10 mouse cellular contexts compared by ENCODE assay signal in genomic region chr10:100066374-100066773, GRCm38 (mm10). TPM values are rescaled to one million over a fixed set of nuclear protein-coding genes. Genes with fewer than 3 reads are reported as not detected.
A peak's percentile ranks its signal among the peaks of the same experiment; 100 is the strongest.
DNase-seq lines count a peak whose midpoint lies in the region; ATAC-seq and TF ChIP-seq lines count a peak whose summit lies in the region.
"Had no signal": no experiment of that assay in that cellular context is flagged by ENCODE, and none has a peak within 500 bp of the region (broad histone marks: within the 10 kb centered on the region; RNA-seq: fewer than 3 reads in every experiment).

No protein-coding gene starts in this region.

- in situ Hi-C loops in ES-E14 (cut with MboI; ENCODE audit: low sequenced_read_pairs in 2 of 2, unreplicated experiment in 2 of 2), result no loop called here

- no peak for DNase-seq in heart, adult 8-10 months (ENCODE audit: low spot score)
- peak; percentile 28 for DNase-seq in ES-E14 (ENCODE audit: low read depth, low spot score)
- DNase-seq: right cerebral cortex, postnatal 14 days; thymus, postnatal 36 days had no signal

- no peaks in the 10 kb centered on the region for H3K36me3 ChIP-seq in heart, embryonic 13.5 days
- no peaks in the 10 kb centered on the region for H3K36me3 ChIP-seq in ES-E14 (ENCODE audit: control insufficient read depth, insufficient read depth, low read length, poor library complexity, severe bottlenecking)
- no peaks in the 10 kb centered on the region for H3K36me3 ChIP-seq in forebrain, embryonic 15.5 days
- no peaks in the 10 kb centered on the region for H3K36me3 ChIP-seq in midbrain, embryonic 15.5 days (replicated peaks)
- H3K36me3 ChIP-seq in intestine, postnatal 0 days (ENCODE audit: control insufficient read depth, insufficient read depth), result no peaks in the 10 kb centered on the region; the same call in 1 of the 2 replicates
- H3K36me3 ChIP-seq: embryonic facial prominence, embryonic 13.5 days had no signal

- TF ChIP-seq CTCF in intestine, postnatal 0 days (IDR thresholded peaks at IDR 0.05; ENCODE audit: low read depth), result no peak

- no peak for ATAC-seq in heart, embryonic 13.5 days (ENCODE audit: extremely low read depth, insufficient number of reproducible peaks, low FRiP score, low TSS enrichment)
- peak; percentile 32 for ATAC-seq in forebrain, embryonic 15.5 days (replicated peaks)
- ATAC-seq in midbrain, embryonic 15.5 days (replicated peaks), result 0 out of 2 replicates have a peak, but pooled peaks have one; percentile 52
- no peak for ATAC-seq in intestine, postnatal 0 days
- no peak for ATAC-seq in monocyte, adult 5-6 weeks (replicated peaks; ENCODE audit: insufficient number of reproducible peaks, low FRiP score, low TSS enrichment, poor library complexity, severe bottlenecking)

- H3K27ac ChIP-seq in heart, embryonic 13.5 days (replicated peaks), result 0 out of 2 replicates have a peak overlapping the region, but pooled peaks have one; percentile 24
- H3K27ac ChIP-seq in ES-E14 (ENCODE audit: insufficient read depth, low read depth, low read length, poor library complexity, severe bottlenecking), result peak overlapping the region; percentile 40; the same call in 1 of the 2 replicates
- no peak overlapping the region for H3K27ac ChIP-seq in forebrain, embryonic 15.5 days (replicated peaks)
- no peak overlapping the region for H3K27ac ChIP-seq in midbrain, embryonic 15.5 days
- no peak overlapping the region for H3K27ac ChIP-seq in intestine, postnatal 0 days (ENCODE audit: low read depth, low read length)
- H3K27ac ChIP-seq: embryonic facial prominence, embryonic 13.5 days had no signal

- H3K9ac ChIP-seq in heart, embryonic 13.5 days, result no peak overlapping the region
- no peak overlapping the region for H3K9ac ChIP-seq in ES-E14 (ENCODE audit: insufficient read depth, low read depth, low read length, poor library complexity, severe bottlenecking)
- H3K9ac ChIP-seq in forebrain, embryonic 15.5 days (replicated peaks), result no peak overlapping the region
- no peak overlapping the region for H3K9ac ChIP-seq in midbrain, embryonic 15.5 days
- H3K9ac ChIP-seq in intestine, postnatal 0 days (ENCODE audit: low read depth, low read length), result no peak overlapping the region
- H3K9ac ChIP-seq: embryonic facial prominence, embryonic 13.5 days had no signal

- H3K27me3 ChIP-seq in heart, embryonic 13.5 days (replicated peaks), result no peaks in the 10 kb centered on the region
- no peaks in the 10 kb centered on the region for H3K27me3 ChIP-seq in forebrain, embryonic 15.5 days
- H3K27me3 ChIP-seq in midbrain, embryonic 15.5 days (replicated peaks), result no peaks in the 10 kb centered on the region
- H3K27me3 ChIP-seq in intestine, postnatal 0 days (replicated peaks; ENCODE audit: control insufficient read depth, insufficient read depth, low read length), result no peaks in the 10 kb centered on the region
- H3K27me3 ChIP-seq: embryonic facial prominence, embryonic 13.5 days had no signal

- 76% methylated on average over 7 of the region's 7 CpGs for WGBS in heart, embryonic 13.5 days
- 16% methylated on average over 7 of the region's 7 CpGs for WGBS in forebrain, embryonic 15.5 days
- WGBS in midbrain, embryonic 15.5 days, result 18% methylated on average over 7 of the region's 7 CpGs
- WGBS in intestine, postnatal 0 days, result 80% methylated on average over 7 of the region's 7 CpGs

- no peaks in the 10 kb centered on the region for H3K9me3 ChIP-seq in heart, embryonic 13.5 days
- no peaks in the 10 kb centered on the region for H3K9me3 ChIP-seq in ES-E14 (ENCODE audit: control insufficient read depth, insufficient read depth, low read depth, low read length)
- H3K9me3 ChIP-seq in forebrain, embryonic 15.5 days, result no peaks in the 10 kb centered on the region
- H3K9me3 ChIP-seq in midbrain, embryonic 15.5 days, result no peaks in the 10 kb centered on the region
- H3K9me3 ChIP-seq in intestine, postnatal 0 days (ENCODE audit: control insufficient read depth), result no peaks in the 10 kb centered on the region
- H3K9me3 ChIP-seq: embryonic facial prominence, embryonic 13.5 days had no signal

- no peak overlapping the region for H3K4me3 ChIP-seq in heart, embryonic 13.5 days
- peak overlapping the region in 1 of 2 experiments; percentile 8; a peak in 1 of 4 replicates for H3K4me3 ChIP-seq in ES-E14 (ENCODE audit: insufficient read depth in 1 of 2, low read depth in 1 of 2, low read length in 2 of 2, poor library complexity in 1 of 2, severe bottlenecking in 1 of 2)
- H3K4me3 ChIP-seq in forebrain, embryonic 15.5 days, result no peak overlapping the region
- H3K4me3 ChIP-seq in midbrain, embryonic 15.5 days, result no peak overlapping the region
- H3K4me3 ChIP-seq in intestine, postnatal 0 days (ENCODE audit: low read depth, low read length), result no peak overlapping the region
- H3K4me3 ChIP-seq: embryonic facial prominence, embryonic 13.5 days had no signal

- H3K4me1 ChIP-seq in heart, embryonic 13.5 days, result no peaks in the 10 kb centered on the region
- H3K4me1 ChIP-seq in ES-E14 (ENCODE audit: control insufficient read depth in 2 of 2, insufficient read depth in 2 of 2, low read length in 2 of 2, poor library complexity in 1 of 2), result peaks cover 5 to 6% of the 10 kb centered on the region in 2 experiments; a peak in 3 of 4 replicates
- peaks cover 10% of the 10 kb centered on the region for H3K4me1 ChIP-seq in forebrain, embryonic 15.5 days
- peaks cover 5% of the 10 kb centered on the region; the same call in 1 of the 2 replicates for H3K4me1 ChIP-seq in midbrain, embryonic 15.5 days
- H3K4me1 ChIP-seq in intestine, postnatal 0 days (replicated peaks; ENCODE audit: control insufficient read depth, insufficient read depth, low read length), result no peaks in the 10 kb centered on the region

- H3K4me2 ChIP-seq in heart, embryonic 13.5 days, result no peak overlapping the region
- H3K4me2 ChIP-seq in forebrain, embryonic 15.5 days (replicated peaks), result no peak overlapping the region
- no peak overlapping the region; the same call in 1 of the 2 replicates for H3K4me2 ChIP-seq in midbrain, embryonic 15.5 days
- H3K4me2 ChIP-seq in intestine, postnatal 0 days (replicated peaks; ENCODE audit: low read depth), result no peak overlapping the region
- H3K4me2 ChIP-seq: embryonic facial prominence, embryonic 13.5 days had no signal

TF ChIP-seq in ES-E14, 5 proteins besides CTCF, POLR2A, EP300 and RAD21:
- TF ChIP-seq CHD2 (IDR thresholded peaks at IDR 0.05; ENCODE audit: low read depth, low read length) (no peak), ZC3H11A (IDR thresholded peaks at IDR 0.05; ENCODE audit: borderline replicate concordance, low read depth, low read length) (no peak), HCFC1 (IDR thresholded peaks at IDR 0.05; ENCODE audit: borderline replicate concordance, insufficient read depth, low read length) (no peak), MAFK (IDR thresholded peaks at IDR 0.05; ENCODE audit: insufficient read depth, low read depth, low read length) (no peak), ZNF384 (IDR thresholded peaks at IDR 0.05; ENCODE audit: low read depth, low read length) (no peak)

RNA-seq across cellular contexts. Expression of gene Kitl, which starts 50.9 kb away (rescaled TPM):
- polyA plus RNA-seq in heart, embryonic 13.5 days (2015; fragmentation: Nextera tagmentation; extraction: Ambion mirVana), result 11.4 and 11.7 TPM in 2 replicates
- total RNA-seq in heart, adult 8-10 months (2022), result 10 to 100 TPM; 45.9 to 70.1 (median 61.3) TPM
- 6.5 and 8.7 TPM in 2 replicates for total RNA-seq in ES-E14 (2012; rRNA removed)
- 40.5 and 45.1 TPM in 2 replicates for polyA plus RNA-seq in forebrain, embryonic 15.5 days (2015; fragmentation: Nextera tagmentation; extraction: Ambion mirVana)
- 33.4 and 44.8 TPM in 2 replicates for polyA plus RNA-seq in midbrain, embryonic 15.5 days (2015; fragmentation: Nextera tagmentation; extraction: Ambion mirVana)
- polyA plus RNA-seq in intestine, postnatal 0 days (2015; fragmentation: Nextera tagmentation; extraction: Ambion mirVana), result 15.8 and 16.3 TPM in 2 replicates
- total RNA-seq in monocyte, adult 5-6 weeks (2017), result not detected in 3 replicates

Comparison
In these comparisons a context has a peak if more than half of its experiments do, and no peak if none do; other contexts are left out.
1. ATAC-seq: peak in forebrain, embryonic 15.5 days (single experiment) and midbrain, embryonic 15.5 days (single experiment); none in heart, embryonic 13.5 days (single experiment), intestine, postnatal 0 days (single experiment) and monocyte, adult 5-6 weeks (single experiment).
2. H3K27ac ChIP-seq: peak in heart, embryonic 13.5 days (single experiment) and ES-E14 (single experiment); none in forebrain, embryonic 15.5 days (single experiment), midbrain, embryonic 15.5 days (single experiment) and intestine, postnatal 0 days (single experiment).